Mouse (Mus musculus): Measurements from ENCODE around the gene Dock4.

Gene Dock4

GRCm38 (mm10) chr12:40463828-40464227 lies 18.1 kb downstream of the Dock4 start:
- no peak for DNase-seq

- peak; percentile 96 for DNase-seq
These were observed 18.5 kb downstream of the Dock4 start for GRCm38 (mm10) chr12:40464282-40464681.

GRCm38 (mm10) chr12:40468235-40468634 lies 22.5 kb downstream of the Dock4 start:
- DNase-seq = no peak

- no peak for DNase-seq
These were observed 23.3 kb downstream of the Dock4 start for GRCm38 (mm10) chr12:40469009-40469408.

- no peak for DNase-seq
These were observed 26.1 kb downstream of the Dock4 start for GRCm38 (mm10) chr12:40471649-40472399.

GRCm38 (mm10) chr12:40473709-40474108 lies 28.0 kb downstream of the Dock4 start:
- no peak for DNase-seq

GRCm38 (mm10) chr12:40477621-40478452 lies 32.1 kb downstream of the Dock4 start:
- DNase-seq = no peak

- no peak for DNase-seq
These were observed 38.5 kb downstream of the Dock4 start for GRCm38 (mm10) chr12:40484224-40484623.

- no peak for DNase-seq
These were observed 39.5 kb downstream of the Dock4 start for GRCm38 (mm10) chr12:40485210-40485609.

GRCm38 (mm10) chr12:40486047-40486837 lies 40.5 kb downstream of the Dock4 start:
- DNase-seq = no peak

GRCm38 (mm10) chr12:40496387-40496786 lies 50.6 kb downstream of the Dock4 start:
- no peak for DNase-seq

- peak; percentile 45 for DNase-seq
These were observed 52.1 kb downstream of the Dock4 start for GRCm38 (mm10) chr12:40497806-40498205.

GRCm38 (mm10) chr12:40498250-40498671 lies 52.5 kb downstream of the Dock4 start:
- peak; percentile 80 for DNase-seq

- peak; percentile 99 for DNase-seq
These were observed 53.3 kb downstream of the Dock4 start for GRCm38 (mm10) chr12:40498928-40499626.

GRCm38 (mm10) chr12:40499627-40500329 lies 54.0 kb downstream of the Dock4 start:
- peak; percentile 81 for DNase-seq

GRCm38 (mm10) chr12:40501141-40501540 lies 55.4 kb downstream of the Dock4 start:
- no peak for DNase-seq

- peak; percentile 55 for DNase-seq
These were observed 57.8 kb downstream of the Dock4 start for GRCm38 (mm10) chr12:40503520-40503919.

- no peak for DNase-seq
These were observed 58.9 kb downstream of the Dock4 start for GRCm38 (mm10) chr12:40504687-40505086.

GRCm38 (mm10) chr12:40507823-40508390 lies 62.2 kb downstream of the Dock4 start:
- no peak for DNase-seq

- DNase-seq = peak; percentile 34
These were observed 62.7 kb downstream of the Dock4 start for GRCm38 (mm10) chr12:40508416-40508815.

GRCm38 (mm10) chr12:40511643-40512369 lies 66.1 kb downstream of the Dock4 start:
- peak; percentile 52 for DNase-seq
